Mouse (Mus musculus) activated CD4-positive, CD25-positive, alpha-beta regulatory T cell, adult 4 months (primary cell): ENCODE data around the gene Vpreb3. TPM values are rescaled to one million over a fixed set of nuclear protein-coding genes. Genes with fewer than 3 reads are reported as not detected.

Experiments used
- ATAC-seq: one replicate; pipeline ENCODE4 v1.8.0; 2017
- polyA plus RNA-seq, 2 experiments: library from polyadenylated mRNA; unstranded; fragments of 100-300 nt; shearing (Covaris generic); gene quantifications; one replicate each; pipeline ENCODE4 v1.2.1; 2017

The Vpreb3 gene
- polyA plus RNA-seq = 1 to 10 TPM in 1 of 2 experiments, not detected in 1; 3.5 TPM

GRCm38 (mm10) chr10:75942736-75943477 is at the start of gene Vpreb3:
Gene Vpreb3, plus strand, starts transcription at chr10:75943057.
- no peak for ATAC-seq

- ATAC-seq = peak; percentile 98
These were observed 49.6 kb upstream of the Vpreb3 start, which contains the start of gene Derl3 for GRCm38 (mm10) chr10:75893089-75893750. Gene Derl3, plus strand, starts transcription at chr10:75893413.

- ATAC-seq = no peak
These were observed 48.3 kb upstream of the Vpreb3 start for GRCm38 (mm10) chr10:75894601-75895000.

GRCm38 (mm10) chr10:75895730-75896129 is 47.1 kb upstream of the Vpreb3 start:
- ATAC-seq = no peak

- ATAC-seq = no peak
These were observed 46.6 kb upstream of the Vpreb3 start for GRCm38 (mm10) chr10:75896208-75896607.

- ATAC-seq = no peak
These were observed 45.5 kb upstream of the Vpreb3 start for GRCm38 (mm10) chr10:75897373-75897772.

GRCm38 (mm10) chr10:75898039-75898564 is 44.8 kb upstream of the Vpreb3 start:
- no peak for ATAC-seq

GRCm38 (mm10) chr10:75898846-75899245 is 44.0 kb upstream of the Vpreb3 start:
- no peak for ATAC-seq

- ATAC-seq = no peak
These were observed 38.5 kb upstream of the Vpreb3 start for GRCm38 (mm10) chr10:75904391-75904790.

- ATAC-seq = no peak
These were observed 36.0 kb upstream of the Vpreb3 start for GRCm38 (mm10) chr10:75906882-75907281.

GRCm38 (mm10) chr10:75910698-75911097 is 32.2 kb upstream of the Vpreb3 start:
- ATAC-seq = no peak

GRCm38 (mm10) chr10:75913013-75913589 is 29.8 kb upstream of the Vpreb3 start:
- ATAC-seq = no peak

- no peak for ATAC-seq
These were observed 27.3 kb upstream of the Vpreb3 start for GRCm38 (mm10) chr10:75915557-75915956.

- no peak for ATAC-seq
These were observed 26.0 kb upstream of the Vpreb3 start for GRCm38 (mm10) chr10:75916840-75917239.

GRCm38 (mm10) chr10:75919026-75919425 is 23.8 kb upstream of the Vpreb3 start:
- ATAC-seq = no peak

GRCm38 (mm10) chr10:75921026-75921725 is 21.7 kb upstream of the Vpreb3 start, which contains the start of gene Smarcb1:
Gene Smarcb1, minus strand, starts transcription at chr10:75921617.
- ATAC-seq = peak; percentile 86

GRCm38 (mm10) chr10:75921726-75922560 is 20.9 kb upstream of the Vpreb3 start:
- no peak for ATAC-seq

- no peak for ATAC-seq
These were observed 18.5 kb upstream of the Vpreb3 start for GRCm38 (mm10) chr10:75924324-75924723.

- peak; percentile 20 for ATAC-seq
These were observed 16.5 kb upstream of the Vpreb3 start for GRCm38 (mm10) chr10:75926396-75926795.

GRCm38 (mm10) chr10:75930304-75930703 is 12.6 kb upstream of the Vpreb3 start:
- ATAC-seq = no peak

GRCm38 (mm10) chr10:75931311-75931710 is 11.5 kb upstream of the Vpreb3 start:
- ATAC-seq = no peak
